In the genomic region with DNA sequence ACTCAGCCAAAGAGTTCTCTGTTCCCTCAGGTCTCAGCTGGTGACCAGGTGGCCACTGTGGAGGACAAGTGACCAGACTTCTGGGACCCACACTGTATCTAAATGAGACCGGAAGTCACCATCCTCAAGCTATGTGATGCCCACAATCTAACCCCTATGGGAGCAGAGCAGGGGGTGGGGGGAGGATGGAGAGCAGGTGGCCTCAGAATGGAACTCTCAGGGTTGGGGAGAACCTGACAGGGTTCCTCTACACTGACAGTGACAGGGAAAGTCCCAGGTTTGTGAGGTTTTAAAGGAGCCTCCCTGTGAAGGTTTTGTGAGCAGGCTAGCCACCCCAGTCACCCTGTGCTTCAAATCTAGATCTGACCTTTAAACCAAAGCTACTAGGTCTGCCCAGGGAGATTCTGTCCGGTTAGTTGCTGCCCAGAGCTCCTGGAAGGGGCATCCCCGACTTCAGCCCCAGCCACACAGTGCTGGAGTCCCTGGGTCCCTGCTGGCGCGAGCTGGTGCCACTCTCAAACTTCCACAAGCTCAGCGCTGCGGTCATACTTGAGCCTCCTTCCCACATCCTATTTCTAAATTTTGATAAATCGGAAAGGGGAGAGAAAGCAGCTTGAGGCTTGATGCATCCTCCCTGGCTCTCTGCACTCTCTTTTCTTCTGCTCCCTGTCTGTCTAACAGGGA, we compare ENCODE assay signal across 23 mouse cellular contexts. TPM values are rescaled to one million over a fixed set of nuclear protein-coding genes. Genes with fewer than 3 reads are reported as not detected.
DNase-seq lines count a peak whose midpoint lies in the region; ATAC-seq and TF ChIP-seq lines count a peak whose summit lies in the region.
"Had no signal": no experiment of that assay in that cellular context is flagged by ENCODE, and none has a peak within 500 bp of the region (broad histone marks: within the 10 kb centered on the region; RNA-seq: fewer than 3 reads in every experiment).

No protein-coding gene starts in this region.

- ATAC-seq in midbrain, embryonic 11.5 days (ENCODE audit: low FRiP score), result no peak
- ATAC-seq in neural tube, embryonic 11.5 days (ENCODE audit: insufficient read depth, low FRiP score, low TSS enrichment), result no peak
- ATAC-seq: activated CD4-positive, CD25-positive, alpha-beta regulatory T cell, adult 4 months; CD4-positive, CD25-positive, alpha-beta regulatory T cell, adult 4 months; Patski had no signal

- peak; percentile 85 for DNase-seq in midbrain, embryonic 11.5 days (ENCODE audit: low spot score, missing footprints)
- DNase-seq in midbrain, embryonic 10.5 days (ENCODE audit: low spot score), result no peak
- peak; percentile 9 for DNase-seq in neural tube, embryonic 11.5 days (ENCODE audit: low spot score)
- DNase-seq in neural tube, embryonic 10.5 days (ENCODE audit: extremely low spot score, low spot score), result no peak
- peak; percentile 76 for DNase-seq in CH12.LX (ENCODE audit: extremely low read depth)
- DNase-seq in urinary bladder, adult 2 months (ENCODE audit: low spot score), result no peak
- DNase-seq: adrenal gland, adult 2 months; adrenal gland, adult 8-10 months; adrenal gland, postnatal 10 days; adrenal gland, postnatal 14 days; adrenal gland, postnatal 25 days; adrenal gland, postnatal 36 days; B cell, adult 2 months; cerebellum, adult 11 months; cerebellum, adult 11-12 months; cerebellum, adult 18-20 months; cerebellum, adult 2 months had no signal

- H3K9me3 ChIP-seq in midbrain, embryonic 11.5 days (ENCODE audit: control insufficient read depth, low read length), result no peaks in the 10 kb centered on the region
- no peaks in the 10 kb centered on the region for H3K9me3 ChIP-seq in midbrain, embryonic 10.5 days (replicated peaks)
- H3K9me3 ChIP-seq in neural tube, embryonic 11.5 days (ENCODE audit: control insufficient read depth, low read length), result no peaks in the 10 kb centered on the region
- H3K9me3 ChIP-seq in CH12.LX (replicated peaks; ENCODE audit: low read length), result no peaks in the 10 kb centered on the region

- no peaks in the 10 kb centered on the region for H3K79me2 ChIP-seq in CH12.LX (replicated peaks; ENCODE audit: control insufficient read depth, extremely low read depth, insufficient read depth, poor library complexity, severe bottlenecking)

- H3K27ac ChIP-seq in midbrain, embryonic 11.5 days (ENCODE audit: low read depth, low read length), result no peak overlapping the region
- no peak overlapping the region for H3K27ac ChIP-seq in midbrain, embryonic 10.5 days (replicated peaks)
- H3K27ac ChIP-seq in neural tube, embryonic 11.5 days (ENCODE audit: low read depth, low read length), result no peak overlapping the region
- H3K27ac ChIP-seq in CH12.LX (ENCODE audit: insufficient read depth, low read depth), result peak overlapping the region; percentile 61

- peaks cover 70% of the 10 kb centered on the region for H3K27me3 ChIP-seq in midbrain, embryonic 11.5 days (ENCODE audit: control insufficient read depth, insufficient read depth, low read length)
- peaks cover 100% of the 10 kb centered on the region for H3K27me3 ChIP-seq in midbrain, embryonic 10.5 days (ENCODE audit: low read depth, poor library complexity, severe bottlenecking)
- H3K27me3 ChIP-seq in neural tube, embryonic 11.5 days (ENCODE audit: control insufficient read depth, insufficient read depth, low read length), result peaks cover 75% of the 10 kb centered on the region
- H3K27me3 ChIP-seq in CH12.LX (replicated peaks), result no peaks in the 10 kb centered on the region

- TF ChIP-seq CTCF in CH12.LX (conservative IDR thresholded peaks at IDR 0.05 in 1 of 2, IDR thresholded peaks at IDR 0.05 in 1 of 2; ENCODE audit: low read depth in 2 of 2, low read length in 2 of 2), result no peak

- in situ Hi-C loops in CH12.LX (cut with MboI; ENCODE audit: low pct_ligation_motif_present, low pct_unique_long_range_greater_than_20kb, low sequenced_read_pairs), result loop anchor here (5.0 to 25.0 kb wide), 4 partner anchors 91 to 819 kb away; no protein-coding TSS in a partner anchor

- no peak overlapping the region for H3K4me2 ChIP-seq in midbrain, embryonic 11.5 days
- no peak overlapping the region for H3K4me2 ChIP-seq in neural tube, embryonic 11.5 days (ENCODE audit: low read depth)
- H3K4me2 ChIP-seq in CH12.LX (ENCODE audit: insufficient read depth, low read depth, poor library complexity, severe bottlenecking), result peak overlapping the region; percentile 53

- TF ChIP-seq EP300 in CH12.LX (IDR thresholded peaks at IDR 0.05; ENCODE audit: low read length), result peak; percentile 70

- H3K9ac ChIP-seq in midbrain, embryonic 11.5 days (ENCODE audit: low read length), result no peak overlapping the region
- H3K9ac ChIP-seq in neural tube, embryonic 11.5 days (ENCODE audit: low read length), result no peak overlapping the region
- 0 out of 2 replicates have a peak overlapping the region, but pooled peaks have one; percentile 21 for H3K9ac ChIP-seq in CH12.LX (ENCODE audit: insufficient read depth, low read depth)

- dilution Hi-C loops in CH12.LX (cut with MboI; ENCODE audit: extremely low pct_ligation_motif_present, extremely low pct_unique_long_range_greater_than_20kb, low sequenced_read_pairs), result no loop called here

- TF ChIP-seq RAD21 in CH12.LX (IDR thresholded peaks at IDR 0.05; ENCODE audit: low read depth, low read length), result no peak

- WGBS in midbrain, embryonic 11.5 days, result 16% methylated on average over 8 of the region's 8 CpGs
- 18% methylated on average over 8 of the region's 8 CpGs for WGBS in midbrain, embryonic 10.5 days
- 6% methylated on average over 8 of the region's 8 CpGs for WGBS in neural tube, embryonic 11.5 days

- H3K4me3 ChIP-seq in midbrain, embryonic 11.5 days (ENCODE audit: low read depth, low read length), result no peak overlapping the region
- H3K4me3 ChIP-seq in midbrain, embryonic 10.5 days, result no peak overlapping the region
- no peak overlapping the region for H3K4me3 ChIP-seq in neural tube, embryonic 11.5 days (ENCODE audit: low read depth, low read length)
- H3K4me3 ChIP-seq in CH12.LX (replicated peaks in 1 of 3; ENCODE audit: low read depth in 2 of 3, low read length in 2 of 3, poor library complexity in 1 of 3), result no peak overlapping the region

- no peak for TF ChIP-seq POLR2A in CH12.LX (IDR thresholded peaks at IDR 0.05; ENCODE audit: low read depth, low read length)

- no peaks in the 10 kb centered on the region; the same call in 1 of the 2 replicates for H3K4me1 ChIP-seq in midbrain, embryonic 11.5 days (ENCODE audit: control insufficient read depth, insufficient read depth, low read length)
- H3K4me1 ChIP-seq in midbrain, embryonic 10.5 days, result peaks cover 45% of the 10 kb centered on the region
- H3K4me1 ChIP-seq in neural tube, embryonic 11.5 days (ENCODE audit: control insufficient read depth, insufficient read depth, low read length), result no peaks in the 10 kb centered on the region
- H3K4me1 ChIP-seq in CH12.LX (ENCODE audit: control insufficient read depth in 1 of 2, insufficient read depth in 2 of 2), result peaks cover 19 to 76% of the 10 kb centered on the region in 2 experiments

- H3K36me3 ChIP-seq in midbrain, embryonic 11.5 days (ENCODE audit: control insufficient read depth, insufficient read depth, low read length), result no peaks in the 10 kb centered on the region
- H3K36me3 ChIP-seq in midbrain, embryonic 10.5 days, result no peaks in the 10 kb centered on the region
- no peaks in the 10 kb centered on the region for H3K36me3 ChIP-seq in neural tube, embryonic 11.5 days (ENCODE audit: control insufficient read depth, insufficient read depth, low read length)
- H3K36me3 ChIP-seq in CH12.LX (replicated peaks in 1 of 2; ENCODE audit: control insufficient read depth in 1 of 2, insufficient read depth in 1 of 2, low read length in 1 of 2), result no peaks in the 10 kb centered on the region
- H3K36me3 ChIP-seq: G1E had no signal

TF ChIP-seq in CH12.LX, 34 proteins besides CTCF, POLR2A, EP300 and RAD21:
- TF ChIP-seq IRF4 (IDR thresholded peaks at IDR 0.05; ENCODE audit: low read depth, low read length) (peak; percentile 56; the same call in 1 of the 2 replicates), ELF1 (IDR thresholded peaks at IDR 0.05; ENCODE audit: low read depth, low read length) (peak; percentile 20; the same call in 1 of the 2 replicates), MAFK (IDR thresholded peaks at IDR 0.05; ENCODE audit: insufficient replicate concordance, low read length) (no peak), BHLHE40 (IDR thresholded peaks at IDR 0.05; ENCODE audit: low read depth, low read length) (peak; percentile 74), ZKSCAN1 (IDR thresholded peaks at IDR 0.05; ENCODE audit: borderline replicate concordance, low read depth, low read length) (no peak), CHD2 (IDR thresholded peaks at IDR 0.05; ENCODE audit: low read length) (peak; percentile 37), MAZ (IDR thresholded peaks at IDR 0.05; ENCODE audit: low read depth, low read length) (peak; percentile 88), USF2 (conservative IDR thresholded peaks at IDR 0.05; ENCODE audit: low read depth, low read length) (no peak), MEF2A (IDR thresholded peaks at IDR 0.05; ENCODE audit: borderline replicate concordance, low read depth, low read length) (peak; percentile 65; the same call in 1 of the 2 replicates), SIN3A (IDR thresholded peaks at IDR 0.05; ENCODE audit: low read length) (peak; percentile 27; the same call in 1 of the 2 replicates), TCF12 (IDR thresholded peaks at IDR 0.05; ENCODE audit: low read depth, low read length) (peak; percentile 83), POLR2AphosphoS2 (IDR thresholded peaks at IDR 0.05; ENCODE audit: low read depth, low read length) (no peak), MAX (IDR thresholded peaks at IDR 0.05; ENCODE audit: low read length) (0 out of 2 replicates have a peak, but pooled peaks have one; percentile 14), ETS1 (conservative IDR thresholded peaks at IDR 0.05; ENCODE audit: low read depth, low read length) (peak; percentile 65), MYC (IDR thresholded peaks at IDR 0.05; ENCODE audit: low read depth, low read length) (peak; percentile 54; the same call in 1 of the 2 replicates), GABPA (IDR thresholded peaks at IDR 0.05; ENCODE audit: insufficient replicate concordance, low read depth, low read length) (no peak)
TF ChIP-seq in CH12.LX: peak in this region for 11.

RNA-seq across cellular contexts. Expression of a gene that starts 8.8 kb away (rescaled TPM):
- 6.5 and 8.2 TPM in 2 replicates for polyA plus RNA-seq in midbrain, embryonic 11.5 days (2014; fragmentation: Nextera tagmentation; extraction: Ambion mirVana)
- polyA plus RNA-seq in midbrain, embryonic 10.5 days (2016; fragmentation: Nextera tagmentation; extraction: Ambion mirVana), result 5.2 and 5.6 TPM in 2 replicates
- polyA plus RNA-seq in neural tube, embryonic 11.5 days (2014; fragmentation: Nextera tagmentation; extraction: Ambion mirVana), result 5.2 and 6.1 TPM in 2 replicates
- not detected in 2 replicates for total RNA-seq in CH12.LX (2012; rRNA removed)
- not detected in 2 replicates for total RNA-seq in CH12.LX (2014; rRNA removed)
- not detected in 2 replicates for polyA plus RNA-seq in CH12.LX (2012; ENCODE audit: insufficient read length, low read depth)
- not detected in 2 replicates for polyA plus RNA-seq in urinary bladder, adult 2 months (2012; rRNA removed)
- total RNA-seq: adrenal gland, adult 18-20 months; adrenal gland, adult 2 months; adrenal gland, adult 8-10 months; adrenal gland, postnatal 14 days; adrenal gland, postnatal 25 days; MEL had no signal
- polyA plus RNA-seq: activated CD4-positive, CD25-positive, alpha-beta regulatory T cell, adult 4 months; CD4-positive, CD25-positive, alpha-beta regulatory T cell, adult 4 months; G1E; Patski had no signal

Comparison
In these comparisons a context has a peak if more than half of its experiments do, and no peak if none do; other contexts are left out.
1. DNase-seq: peak in midbrain, embryonic 11.5 days (single experiment), neural tube, embryonic 11.5 days (single experiment) and CH12.LX (single experiment); none in midbrain, embryonic 10.5 days (single experiment), neural tube, embryonic 10.5 days (single experiment) and urinary bladder, adult 2 months (single experiment).